Mouse (Mus musculus): ENCODE results near the gene Akr1e1.

- TF ChIP-seq CTCF (IDR thresholded peaks at IDR 0.05; ENCODE audit: low read depth), result no peak
- TF ChIP-seq EP300 (IDR thresholded peaks at IDR 0.05; ENCODE audit: low read depth), result no peak
Observed at GRCm38 (mm10) chr13:4606821-4607220, 2.2 kb downstream of the Akr1e1 start.

All from liver, postnatal 0 days (tissue).